Mouse (Mus musculus): ENCODE measurements at regions not wholly inside any gene's neighbourhood (a gene's known extent, or its start where the extent isn't known, plus 50 kb on each side); places are given as distances from the start of the nearest gene placed in this dataset.

GRCm38 (mm10) chr17:7633382-7634290 is 193.5 kb downstream of the Fndc1 start:
- no peak for DNase-seq (ENCODE audit: extremely low spot score in 1 of 2, low spot score in 1 of 2)

- DNase-seq (ENCODE audit: extremely low spot score in 1 of 2, low spot score in 1 of 2) = no peak
Observed at GRCm38 (mm10) chr17:7625746-7626145, 201.4 kb downstream of the Fndc1 start.

GRCm38 (mm10) chr17:7623392-7623791 is 203.7 kb downstream of the Fndc1 start:
- DNase-seq (ENCODE audit: extremely low spot score in 1 of 2, low spot score in 1 of 2) = no peak

DNA sequence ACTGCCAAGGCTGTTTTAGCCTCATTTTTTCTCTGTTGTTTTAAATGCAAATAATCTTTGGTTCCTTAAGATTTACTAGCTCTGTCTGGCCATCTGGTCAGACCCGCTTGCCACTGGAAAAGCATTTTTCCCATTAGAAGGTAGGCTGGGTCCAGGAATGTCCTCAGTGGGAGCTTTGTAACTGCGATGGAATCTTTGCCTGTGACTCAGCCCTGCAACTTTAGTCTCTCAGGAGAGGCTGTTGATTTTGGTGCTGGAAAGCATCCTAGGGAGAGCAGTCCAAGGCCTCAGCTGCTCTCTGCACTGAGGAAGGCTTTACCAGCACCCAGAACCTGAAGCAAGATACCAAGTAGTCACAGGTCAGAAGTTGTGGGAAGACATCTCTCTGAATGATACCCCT is 205.8 kb downstream of the Fndc1 start:
- no peak for DNase-seq (ENCODE audit: extremely low spot score in 1 of 2, low spot score in 1 of 2)

- no peak for DNase-seq (ENCODE audit: extremely low spot score in 1 of 2, low spot score in 1 of 2)
Observed at GRCm38 (mm10) chr17:7620166-7620565, 206.9 kb downstream of the Fndc1 start.

GRCm38 (mm10) chr17:7619641-7620040 is 207.5 kb downstream of the Fndc1 start:
- no peak for DNase-seq (ENCODE audit: extremely low spot score in 1 of 2, low spot score in 1 of 2)

GRCm38 (mm10) chr17:7608046-7608445 is 219.1 kb downstream of the Fndc1 start:
- DNase-seq (ENCODE audit: extremely low spot score in 1 of 2, low spot score in 1 of 2) = no peak

DNA sequence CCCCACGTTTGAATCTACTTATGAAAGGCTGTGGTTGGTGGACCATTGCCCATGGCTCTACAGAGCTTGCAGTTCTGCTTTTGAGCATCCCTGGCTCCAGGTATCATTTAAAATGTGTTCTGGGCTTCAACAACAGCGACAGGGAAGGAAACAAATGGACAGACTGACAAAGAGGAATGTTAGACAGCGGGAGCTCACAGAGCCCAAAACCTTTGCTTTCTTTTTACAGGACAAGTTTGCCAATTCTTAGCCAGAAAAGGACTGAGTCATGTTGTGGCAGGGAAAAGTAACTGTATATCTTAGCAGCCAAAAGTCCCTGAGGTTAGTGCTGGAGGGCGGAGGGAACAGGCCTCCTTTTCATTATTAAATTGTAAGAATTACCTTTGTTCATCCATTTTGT is 219.7 kb downstream of the Fndc1 start:
- no peak for DNase-seq (ENCODE audit: extremely low spot score in 1 of 2, low spot score in 1 of 2)

GRCm38 (mm10) chr17:7604813-7605504 is 219.7 kb upstream of the Unc93a2 start:
- no peak for DNase-seq (ENCODE audit: extremely low spot score in 1 of 2, low spot score in 1 of 2)

GRCm38 (mm10) chr17:7604096-7604495 is 218.8 kb upstream of the Unc93a2 start:
- no peak for DNase-seq (ENCODE audit: extremely low spot score in 1 of 2, low spot score in 1 of 2)

DNA sequence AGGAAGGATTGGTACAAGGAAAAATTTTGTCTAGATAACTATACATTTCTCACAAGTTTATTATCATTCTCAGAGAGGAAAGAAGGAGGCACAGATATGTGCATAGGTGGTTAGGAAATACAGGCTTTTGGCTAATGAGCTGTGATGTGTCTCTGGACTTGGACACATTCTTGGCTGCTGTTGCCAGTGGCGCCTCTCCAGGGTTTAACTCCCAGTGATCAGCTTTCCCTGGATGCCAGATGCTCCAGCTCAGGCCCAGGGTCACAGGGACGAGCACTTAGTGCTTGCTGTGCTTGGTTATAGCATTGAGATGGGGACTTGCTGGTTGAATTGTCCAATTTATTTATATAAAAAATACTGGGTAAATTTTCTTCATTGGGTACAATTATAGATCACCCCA is 215.3 kb upstream of the Unc93a2 start:
- DNase-seq (ENCODE audit: extremely low spot score in 1 of 2, low spot score in 1 of 2) = no peak

GRCm38 (mm10) chr17:7597481-7597880 is 212.2 kb upstream of the Unc93a2 start:
- no peak for DNase-seq (ENCODE audit: extremely low spot score in 1 of 2, low spot score in 1 of 2)

DNA sequence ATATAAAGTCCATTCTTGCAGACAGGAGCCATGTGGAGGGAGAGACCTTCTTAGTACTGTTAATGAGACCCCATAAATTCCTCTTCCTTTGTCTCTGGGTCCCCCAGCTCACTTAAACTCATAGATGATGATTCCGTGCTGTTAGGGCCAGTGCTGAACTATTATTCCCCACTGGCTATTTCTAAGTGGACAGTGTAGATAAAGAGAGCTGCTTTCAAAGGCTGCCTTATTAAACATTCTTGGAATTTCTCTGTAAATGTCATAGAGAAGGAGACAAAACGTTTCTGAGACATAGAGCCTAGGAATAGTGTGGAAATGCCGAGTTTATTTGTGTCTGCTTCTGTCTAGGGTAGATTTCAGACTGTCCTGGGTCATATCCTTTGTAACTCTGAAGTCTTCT is 209.5 kb upstream of the Unc93a2 start:
- no peak for DNase-seq (ENCODE audit: extremely low spot score in 1 of 2, low spot score in 1 of 2)

- no peak for DNase-seq (ENCODE audit: extremely low spot score in 1 of 2, low spot score in 1 of 2)
Observed at GRCm38 (mm10) chr17:7592491-7592890, 207.2 kb upstream of the Unc93a2 start.

DNA sequence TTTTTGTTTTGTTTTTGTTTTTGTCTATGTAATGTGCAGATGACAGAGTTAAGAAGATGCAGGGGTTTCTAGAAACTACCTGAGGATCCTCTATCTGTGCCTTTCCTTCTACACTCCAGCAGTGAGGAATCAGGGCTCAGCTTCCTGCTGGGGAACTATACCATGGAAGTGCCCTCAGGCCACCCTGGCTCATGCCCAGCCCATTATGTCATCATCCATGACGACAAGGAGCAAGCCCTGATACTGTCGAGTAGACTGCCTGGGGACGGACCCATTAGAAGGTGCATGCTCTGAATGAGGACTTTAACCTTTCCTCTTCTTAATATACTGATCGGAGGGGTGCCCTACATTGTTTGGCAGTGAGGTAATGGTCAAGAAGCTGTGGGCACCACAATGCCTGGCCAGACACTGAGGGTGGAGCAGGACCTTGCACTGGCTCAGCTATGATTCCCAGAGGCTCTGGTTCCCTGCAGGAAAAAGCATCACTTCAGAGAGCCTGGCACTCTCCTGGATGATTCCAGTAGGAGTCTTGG is 197.7 kb upstream of the Unc93a2 start:
- no peak for DNase-seq (ENCODE audit: extremely low spot score in 1 of 2, low spot score in 1 of 2)

DNA sequence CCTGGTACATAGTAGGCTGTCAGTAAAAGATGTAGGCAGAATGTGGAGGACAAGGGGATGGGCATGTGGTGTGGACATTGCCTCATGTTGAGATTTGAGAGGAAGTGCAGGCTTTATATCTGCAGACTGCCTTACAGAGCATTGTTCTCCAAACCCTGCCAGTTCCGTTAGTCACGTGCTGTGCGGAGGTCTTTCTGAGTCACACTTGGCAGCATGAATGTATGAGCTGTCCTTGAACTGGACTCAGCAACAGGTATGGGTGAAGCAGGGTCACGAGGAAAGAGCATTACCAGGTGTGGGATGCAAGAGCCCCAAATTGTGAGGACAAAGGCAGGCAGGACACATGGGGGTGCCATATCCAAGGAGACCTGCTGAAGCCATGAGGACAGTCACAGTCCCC is 193.8 kb upstream of the Unc93a2 start:
- no peak for DNase-seq (ENCODE audit: extremely low spot score in 1 of 2, low spot score in 1 of 2)

GRCm38 (mm10) chr17:7578003-7578402 is 192.7 kb upstream of the Unc93a2 start:
- DNase-seq (ENCODE audit: extremely low spot score in 1 of 2, low spot score in 1 of 2) = no peak

DNA sequence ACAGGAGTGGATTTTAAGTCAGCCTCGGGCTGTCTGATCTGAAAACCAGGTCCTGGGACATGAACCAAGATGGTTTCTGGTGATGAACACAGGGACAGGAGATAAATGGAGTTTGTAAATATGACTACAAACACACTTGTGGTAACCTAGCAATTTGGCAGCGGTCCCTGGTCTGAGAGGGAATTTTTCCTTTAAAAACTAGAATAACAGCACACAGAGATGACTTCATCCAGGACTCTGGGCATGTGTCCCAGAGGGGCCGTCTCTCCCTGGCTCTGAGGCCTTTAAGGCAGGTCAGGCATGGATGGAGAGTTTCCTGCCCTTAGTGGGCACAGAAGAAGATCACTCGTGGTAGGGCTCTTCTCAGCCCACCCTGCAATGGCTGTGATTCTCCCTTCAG is 192.0 kb upstream of the Unc93a2 start:
- DNase-seq (ENCODE audit: extremely low spot score in 1 of 2, low spot score in 1 of 2) = peak in 1 of 2 experiments; percentile 44

- DNase-seq (ENCODE audit: extremely low spot score in 1 of 2, low spot score in 1 of 2) = no peak
Observed at GRCm38 (mm10) chr17:7571481-7571880, 186.2 kb upstream of the Unc93a2 start.

DNA sequence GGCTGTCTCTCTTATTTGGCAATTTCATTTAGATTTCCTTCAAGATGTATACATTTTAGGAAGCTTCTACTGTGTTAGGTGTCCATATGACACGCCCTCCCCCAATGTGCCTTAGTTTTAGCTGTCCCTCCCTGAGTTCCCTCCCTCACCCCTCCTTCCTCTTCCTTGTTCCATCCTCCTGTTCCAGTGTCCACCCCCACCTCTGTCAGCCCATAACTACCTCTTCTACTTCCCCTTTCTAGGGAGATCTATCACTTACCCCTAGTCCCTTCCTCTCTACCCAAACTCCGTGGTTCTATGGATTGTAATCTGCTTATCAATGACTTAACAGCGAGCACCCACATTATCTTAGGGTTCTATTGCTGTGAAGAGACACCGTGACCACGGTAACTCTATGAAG is 183.2 kb upstream of the Unc93a2 start:
- no peak for DNase-seq (ENCODE audit: extremely low spot score in 1 of 2, low spot score in 1 of 2)

DNA sequence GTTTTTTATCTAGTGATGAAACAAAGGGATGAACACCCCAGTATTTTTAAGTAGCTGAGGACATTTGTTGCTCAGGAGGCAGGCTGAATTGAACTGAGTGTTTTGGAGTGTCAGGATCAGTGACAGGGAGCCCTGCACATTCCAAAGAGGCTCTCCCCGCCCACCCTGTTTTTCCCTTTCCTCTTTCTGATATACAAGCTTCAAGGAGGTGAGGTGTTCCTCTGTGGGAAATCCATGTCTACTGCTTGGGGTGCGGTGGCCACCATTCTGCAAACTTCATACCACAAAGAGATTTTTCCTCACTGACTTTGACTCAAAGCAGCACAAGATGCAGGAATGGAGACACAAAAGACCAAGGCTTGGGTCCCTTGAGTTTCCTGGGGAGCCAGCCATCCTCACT is 180.5 kb upstream of the Unc93a2 start:
- DNase-seq (ENCODE audit: extremely low spot score in 1 of 2, low spot score in 1 of 2) = no peak

DNA sequence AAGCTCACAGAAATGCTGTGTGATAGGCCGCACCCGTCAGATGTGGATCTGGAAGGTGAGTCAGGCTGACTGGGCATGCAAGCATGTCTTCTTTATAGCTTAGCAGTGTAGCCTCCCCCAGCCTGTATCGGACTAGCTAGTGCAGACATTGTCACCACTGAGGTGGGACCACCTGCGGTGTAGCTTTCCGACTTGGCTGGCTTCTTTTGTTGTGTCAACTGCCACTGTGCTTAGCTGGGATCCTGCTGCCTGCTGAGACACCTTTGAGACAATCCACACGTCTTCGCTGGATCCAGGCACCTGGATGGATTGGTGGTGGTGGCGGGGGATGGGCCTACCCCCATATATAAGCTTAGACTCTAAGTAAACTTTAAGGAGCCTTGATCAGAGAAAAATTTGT is 177.7 kb upstream of the Unc93a2 start:
- DNase-seq (ENCODE audit: extremely low spot score in 1 of 2, low spot score in 1 of 2) = no peak

Measured in layer of hippocampus, postnatal 25 days (tissue).